Mouse (Mus musculus): ENCODE data around the gene Spock2. TPM values are rescaled to one million over a fixed set of nuclear protein-coding genes. Genes with fewer than 3 reads are reported as not detected.
"Not testable (repeated sequence)": the region's sequence is repeated elsewhere in the genome, so short reads cannot be mapped to it uniquely, and the experiment has no call there.

Spock2 gene
- polyA plus RNA-seq, 1 experiment from 2014 or later, result 67.5 TPM

DNA sequence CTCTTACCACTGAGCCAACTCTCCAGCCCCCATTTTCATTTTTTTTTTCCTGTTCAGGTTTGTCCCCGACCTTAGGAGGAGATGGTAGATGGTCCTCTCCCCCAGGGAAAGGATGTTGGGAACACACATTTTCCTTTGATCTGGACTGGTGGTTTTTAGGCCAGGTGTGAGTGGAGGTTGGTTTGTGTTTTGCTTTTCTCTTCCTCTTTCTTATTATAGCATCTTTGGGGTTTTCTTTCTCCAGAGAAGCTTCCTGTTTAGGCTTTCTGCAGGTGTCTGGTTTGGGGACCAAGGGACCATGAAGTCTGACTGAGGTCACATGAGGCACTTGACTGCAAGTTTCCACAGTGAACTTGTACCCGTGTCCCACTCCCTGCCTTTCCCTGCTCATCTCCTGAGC, 62.3 kb downstream of the Spock2 start:
- no peak overlapping the region for H3K9ac ChIP-seq (replicated peaks; ENCODE audit: low read length)
- H3K4me2 ChIP-seq (ENCODE audit: low read length), result no peak overlapping the region
- H3K4me1 ChIP-seq (ENCODE audit: control insufficient read depth, insufficient read depth, low read length), result no peaks in the 10 kb centered on the region
- 80% methylated on average over 2 of the region's 2 CpGs for WGBS
- H3K4me3 ChIP-seq (replicated peaks; ENCODE audit: low read depth, low read length), result no peak overlapping the region
- no peaks in the 10 kb centered on the region for H3K9me3 ChIP-seq (ENCODE audit: control insufficient read depth, low read length)
- no peaks in the 10 kb centered on the region for H3K27me3 ChIP-seq (ENCODE audit: control insufficient read depth, insufficient read depth, low read length)
- ATAC-seq (ENCODE audit: low FRiP score, low TSS enrichment) (no peak), DNase-seq (no peak)
- H3K27ac ChIP-seq (replicated peaks; ENCODE audit: low read depth, low read length), result no peak overlapping the region
- no peaks in the 10 kb centered on the region for H3K36me3 ChIP-seq (ENCODE audit: control insufficient read depth, insufficient read depth, low read length)

DNA sequence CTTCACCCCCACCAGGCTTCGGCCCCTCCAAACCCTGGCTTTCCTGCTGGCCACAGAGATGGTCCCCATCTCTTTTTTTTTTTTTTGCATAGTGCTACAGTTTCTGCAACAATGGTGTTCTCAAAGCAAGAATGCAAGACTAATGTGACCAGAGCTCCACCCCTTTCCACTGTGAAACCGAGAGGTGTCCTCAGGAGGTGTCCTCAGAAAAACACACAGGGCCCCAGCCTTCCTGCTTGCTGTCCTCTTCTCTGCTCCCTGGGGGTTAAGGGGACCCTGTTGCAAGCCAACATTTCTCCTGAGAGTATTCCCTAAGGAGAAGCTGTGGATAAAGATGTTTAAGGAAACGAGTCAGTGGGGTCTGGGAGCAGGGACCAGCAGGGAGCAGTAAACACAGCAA, 62.9 kb downstream of the Spock2 start:
- H3K4me1 ChIP-seq (ENCODE audit: control insufficient read depth, insufficient read depth, low read length), result no peaks in the 10 kb centered on the region
- no peak overlapping the region for H3K9ac ChIP-seq (replicated peaks; ENCODE audit: low read length)
- H3K36me3 ChIP-seq (ENCODE audit: control insufficient read depth, insufficient read depth, low read length), result no peaks in the 10 kb centered on the region

GRCm38 (mm10) chr10:60170326-60171089, 64.5 kb downstream of the Spock2 start:
- no peak overlapping the region for H3K9ac ChIP-seq (replicated peaks; ENCODE audit: low read length)
- no peaks in the 10 kb centered on the region for H3K4me1 ChIP-seq (ENCODE audit: control insufficient read depth, insufficient read depth, low read length)
- no peak overlapping the region for H3K4me3 ChIP-seq (replicated peaks; ENCODE audit: low read depth, low read length)
- WGBS, result 85% methylated on average over 10 of the region's 10 CpGs
- no peak for DNase-seq
- H3K4me2 ChIP-seq (ENCODE audit: low read length), result no peak overlapping the region
- no peaks in the 10 kb centered on the region for H3K27me3 ChIP-seq (ENCODE audit: control insufficient read depth, insufficient read depth, low read length)
- H3K36me3 ChIP-seq (ENCODE audit: control insufficient read depth, insufficient read depth, low read length), result no peaks in the 10 kb centered on the region
- no peaks in the 10 kb centered on the region for H3K9me3 ChIP-seq (ENCODE audit: control insufficient read depth, low read length)
- H3K27ac ChIP-seq (replicated peaks; ENCODE audit: low read depth, low read length), result no peak overlapping the region
- no peak for ATAC-seq (ENCODE audit: low FRiP score, low TSS enrichment)

More for the DNA sequence above, 62.9 kb downstream of the Spock2 start:
- H3K9me3 ChIP-seq (ENCODE audit: control insufficient read depth, low read length), result no peaks in the 10 kb centered on the region
- H3K27ac ChIP-seq (replicated peaks; ENCODE audit: low read depth, low read length), result no peak overlapping the region
- ATAC-seq (ENCODE audit: low FRiP score, low TSS enrichment), result no peak
- H3K27me3 ChIP-seq (ENCODE audit: control insufficient read depth, insufficient read depth, low read length), result no peaks in the 10 kb centered on the region
- DNase-seq, result no peak
- no peak overlapping the region for H3K4me2 ChIP-seq (ENCODE audit: low read length)
- no peak overlapping the region for H3K4me3 ChIP-seq (replicated peaks; ENCODE audit: low read depth, low read length)
- 69% methylated on average over 3 of the region's 3 CpGs for WGBS

GRCm38 (mm10) chr10:60171368-60171767, 65.3 kb downstream of the Spock2 start:
- Histone ChIP-seq H3K4me3 (replicated peaks; ENCODE audit: low read depth, low read length) (no peak overlapping the region), H3K27me3 (ENCODE audit: control insufficient read depth, insufficient read depth, low read length) (no peaks in the 10 kb centered on the region), H3K27ac (replicated peaks; ENCODE audit: low read depth, low read length) (no peak overlapping the region), H3K4me1 (ENCODE audit: control insufficient read depth, insufficient read depth, low read length) (no peaks in the 10 kb centered on the region), H3K4me2 (ENCODE audit: low read length) (no peak overlapping the region), H3K9me3 (ENCODE audit: control insufficient read depth, low read length) (no peaks in the 10 kb centered on the region), H3K36me3 (ENCODE audit: control insufficient read depth, insufficient read depth, low read length) (no peaks in the 10 kb centered on the region), H3K9ac (replicated peaks; ENCODE audit: low read length) (no peak overlapping the region)
- 95% methylated on average over 5 of the region's 5 CpGs for WGBS
- ATAC-seq (ENCODE audit: low FRiP score, low TSS enrichment) (no peak), DNase-seq (no peak)

GRCm38 (mm10) chr10:60172306-60172705, 66.3 kb downstream of the Spock2 start:
- Histone ChIP-seq H3K4me3 (replicated peaks; ENCODE audit: low read depth, low read length) (no peak overlapping the region), H3K4me1 (ENCODE audit: control insufficient read depth, insufficient read depth, low read length) (no peaks in the 10 kb centered on the region), H3K4me2 (ENCODE audit: low read length) (no peak overlapping the region), H3K9ac (replicated peaks; ENCODE audit: low read length) (no peak overlapping the region), H3K27me3 (ENCODE audit: control insufficient read depth, insufficient read depth, low read length) (no peaks in the 10 kb centered on the region), H3K27ac (replicated peaks; ENCODE audit: low read depth, low read length) (no peak overlapping the region), H3K9me3 (ENCODE audit: control insufficient read depth, low read length) (no peaks in the 10 kb centered on the region), H3K36me3 (ENCODE audit: control insufficient read depth, insufficient read depth, low read length) (no peaks in the 10 kb centered on the region)
- WGBS, result 94% methylated on average over 4 of the region's 4 CpGs
- no peak for ATAC-seq (ENCODE audit: low FRiP score, low TSS enrichment)
- DNase-seq, result no peak

- Histone ChIP-seq H3K9me3 (ENCODE audit: control insufficient read depth, low read length) (no peaks in the 10 kb centered on the region), H3K36me3 (ENCODE audit: control insufficient read depth, insufficient read depth, low read length) (no peaks in the 10 kb centered on the region), H3K27me3 (ENCODE audit: control insufficient read depth, insufficient read depth, low read length) (no peaks in the 10 kb centered on the region), H3K27ac (replicated peaks; ENCODE audit: low read depth, low read length) (no peak overlapping the region), H3K4me2 (ENCODE audit: low read length) (no peak overlapping the region), H3K4me1 (ENCODE audit: control insufficient read depth, insufficient read depth, low read length) (no peaks in the 10 kb centered on the region), H3K4me3 (replicated peaks; ENCODE audit: low read depth, low read length) (no peak overlapping the region), H3K9ac (replicated peaks; ENCODE audit: low read length) (no peak overlapping the region)
- DNase-seq (peak; percentile 53), ATAC-seq (ENCODE audit: low FRiP score, low TSS enrichment) (no peak)
- WGBS, result 72% methylated on average over 10 of the region's 10 CpGs
Measured at GRCm38 (mm10) chr10:60173035-60173434, 67.0 kb downstream of the Spock2 start.

DNA sequence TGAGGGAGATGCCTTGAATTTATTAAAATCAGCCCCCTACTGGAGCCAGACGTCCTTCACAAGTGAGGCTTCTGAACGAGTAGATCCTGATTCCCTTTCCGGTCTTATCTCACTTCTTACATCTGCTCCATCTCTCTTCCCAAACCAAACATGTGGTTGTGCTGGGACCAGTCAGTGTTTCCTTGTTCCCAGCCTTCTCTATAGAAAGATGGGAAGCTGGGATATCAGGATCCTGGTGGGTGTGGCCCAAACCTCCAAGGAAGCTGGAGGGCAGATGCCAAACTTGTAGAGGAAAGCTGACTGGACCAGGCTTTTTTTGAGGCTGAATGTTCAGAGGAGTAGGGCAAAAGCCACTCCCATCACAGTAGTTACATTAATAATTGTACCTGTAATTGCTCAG, 68.5 kb downstream of the Spock2 start:
- Histone ChIP-seq H3K27ac (replicated peaks; ENCODE audit: low read depth, low read length) (no peak overlapping the region), H3K9me3 (ENCODE audit: control insufficient read depth, low read length) (no peaks in the 10 kb centered on the region), H3K27me3 (ENCODE audit: control insufficient read depth, insufficient read depth, low read length) (no peaks in the 10 kb centered on the region), H3K4me1 (ENCODE audit: control insufficient read depth, insufficient read depth, low read length) (no peaks in the 10 kb centered on the region), H3K9ac (replicated peaks; ENCODE audit: low read length) (no peak overlapping the region), H3K36me3 (ENCODE audit: control insufficient read depth, insufficient read depth, low read length) (no peaks in the 10 kb centered on the region), H3K4me2 (ENCODE audit: low read length) (no peak overlapping the region), H3K4me3 (replicated peaks; ENCODE audit: low read depth, low read length) (no peak overlapping the region)
- no peak for ATAC-seq (ENCODE audit: low FRiP score, low TSS enrichment)
- DNase-seq, result no peak
- 71% methylated on average over 3 of the region's 3 CpGs for WGBS

- not testable (repeated sequence) for H3K4me2 ChIP-seq (ENCODE audit: low read length); H3K9ac ChIP-seq (replicated peaks; ENCODE audit: low read length); H3K36me3 ChIP-seq (ENCODE audit: control insufficient read depth, insufficient read depth, low read length); DNase-seq; H3K9me3 ChIP-seq (ENCODE audit: control insufficient read depth, low read length); H3K27me3 ChIP-seq (ENCODE audit: control insufficient read depth, insufficient read depth, low read length); H3K27ac ChIP-seq (replicated peaks; ENCODE audit: low read depth, low read length); H3K4me1 ChIP-seq (ENCODE audit: control insufficient read depth, insufficient read depth, low read length); ATAC-seq (ENCODE audit: low FRiP score, low TSS enrichment); H3K4me3 ChIP-seq (replicated peaks; ENCODE audit: low read depth, low read length)
- 93% methylated on average over 9 of the region's 9 CpGs for WGBS
Measured at GRCm38 (mm10) chr10:60175306-60175705, 69.3 kb downstream of the Spock2 start.
